Comparison of ENCODE assay signal across 22 mouse cellular contexts in the genomic region with DNA sequence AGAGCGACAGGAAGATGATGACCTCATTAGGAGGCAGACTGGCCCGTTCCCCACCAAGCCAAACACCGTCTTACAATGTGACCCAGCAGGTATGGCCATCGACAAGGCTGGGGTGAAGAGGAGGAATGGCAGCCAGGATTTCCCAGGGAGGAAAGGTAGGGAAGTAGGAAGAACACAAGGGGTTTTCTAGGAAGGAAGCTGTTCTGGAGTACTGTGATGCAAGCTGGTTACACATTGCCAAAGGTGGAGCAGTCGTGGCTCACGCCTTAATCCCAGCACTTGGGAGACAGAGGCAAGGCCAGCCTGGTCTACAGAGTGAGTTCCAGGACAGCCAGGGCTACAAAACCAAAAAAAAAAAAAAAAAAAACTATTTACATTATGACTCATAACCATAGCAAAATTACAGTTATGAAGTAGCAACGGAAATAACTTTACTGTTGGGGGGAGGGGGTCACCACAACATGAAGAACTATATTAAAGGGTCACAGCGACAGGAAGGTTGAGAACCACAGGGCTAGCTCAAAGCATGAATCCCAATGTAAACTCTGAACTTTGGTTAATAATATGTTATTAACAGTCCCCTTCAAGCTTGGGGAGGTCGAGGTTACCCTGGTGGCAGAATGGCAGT.
DNase-seq lines count a peak whose midpoint lies in the region; ATAC-seq and TF ChIP-seq lines count a peak whose summit lies in the region.
"Had no signal": no experiment of that assay in that cellular context is flagged by ENCODE, and none has a peak within 500 bp of the region (broad histone marks: within the 10 kb centered on the region; RNA-seq: fewer than 3 reads in every experiment).

No protein-coding gene starts in this region.

- no peak overlapping the region for H3K27ac ChIP-seq in testis, adult 2 months (ENCODE audit: control insufficient read depth, insufficient read depth, low read depth, low read length)
- H3K27ac ChIP-seq in forebrain, embryonic 16.5 days (ENCODE audit: low read length): no peak overlapping the region
- H3K27ac ChIP-seq: forebrain, embryonic 15.5 days; heart, embryonic 10.5 days; intestine, embryonic 15.5 days; limb, embryonic 12.5 days; liver, embryonic 12.5 days; neural tube, embryonic 15.5 days had no signal

- H3K4me2 ChIP-seq in forebrain, embryonic 16.5 days (ENCODE audit: low read length): no peak overlapping the region
- H3K4me2 ChIP-seq: forebrain, embryonic 15.5 days; hindbrain, embryonic 14.5 days; intestine, embryonic 15.5 days; limb, embryonic 12.5 days; liver, embryonic 12.5 days; neural tube, embryonic 15.5 days had no signal

- ATAC-seq in CD4-positive, CD25-positive, alpha-beta regulatory T cell, adult 4 months: peak; percentile 85
- no peak for ATAC-seq in forebrain, embryonic 16.5 days
- ATAC-seq: forebrain, embryonic 15.5 days; intestine, embryonic 15.5 days; liver, embryonic 12.5 days; midbrain, embryonic 16.5 days had no signal

- no peak overlapping the region for H3K9ac ChIP-seq in forebrain, embryonic 16.5 days (replicated peaks; ENCODE audit: low read depth, low read length)
- H3K9ac ChIP-seq: forebrain, embryonic 15.5 days; hindbrain, embryonic 14.5 days; intestine, embryonic 15.5 days; limb, embryonic 12.5 days; liver, embryonic 12.5 days; neural tube, embryonic 15.5 days had no signal

- peak overlapping the region; percentile 42 for H3K4me3 ChIP-seq in testis, adult 2 months (ENCODE audit: control insufficient read depth, low read depth, low read length)
- no peak overlapping the region for H3K4me3 ChIP-seq in forebrain, embryonic 16.5 days (replicated peaks; ENCODE audit: low read length)
- H3K4me3 ChIP-seq: forebrain, embryonic 15.5 days; heart, embryonic 10.5 days; intestine, embryonic 15.5 days; limb, embryonic 12.5 days; liver, embryonic 12.5 days; neural tube, embryonic 15.5 days had no signal

- TF ChIP-seq POLR2A in testis, adult 2 months (IDR thresholded peaks at IDR 0.05; ENCODE audit: control insufficient read depth, low read depth, low read length): no peak

- no peak for DNase-seq in testis, postnatal 10 days (ENCODE audit: low spot score)
- peak; percentile 90 for DNase-seq in induced T-regulatory cell, adult 2 months (ENCODE audit: low read depth)
- no peak for DNase-seq in cerebellum, adult 8-10 months
- DNase-seq in gastrocnemius, postnatal 25 days: no peak
- DNase-seq: adrenal gland, postnatal 25 days; cerebellum, adult 9-10 months; heart, postnatal 4 days; kidney, postnatal 25 days; layer of hippocampus, postnatal 36 days; lung, adult 2 months; thymus, postnatal 25 days had no signal

- H3K9me3 ChIP-seq in forebrain, embryonic 16.5 days (ENCODE audit: control insufficient read depth, low read length): no peaks in the 10 kb centered on the region
- H3K9me3 ChIP-seq: forebrain, embryonic 15.5 days; heart, embryonic 10.5 days; intestine, embryonic 15.5 days; limb, embryonic 12.5 days; liver, embryonic 12.5 days; neural tube, embryonic 15.5 days had no signal

- TF ChIP-seq CTCF in testis, adult 2 months (IDR thresholded peaks at IDR 0.05; ENCODE audit: control insufficient read depth, insufficient read depth, insufficient replicate concordance, low read depth, low read length): no peak

- H3K4me1 ChIP-seq in testis, adult 2 months (ENCODE audit: control insufficient read depth, insufficient read depth, low read length): no peaks in the 10 kb centered on the region
- no peaks in the 10 kb centered on the region for H3K4me1 ChIP-seq in forebrain, embryonic 16.5 days (replicated peaks; ENCODE audit: control insufficient read depth, insufficient read depth, low read length)
- H3K4me1 ChIP-seq: forebrain, embryonic 15.5 days; limb, embryonic 12.5 days; neural tube, embryonic 15.5 days had no signal

- H3K27me3 ChIP-seq in testis, adult 2 months (ENCODE audit: control insufficient read depth, insufficient read depth, low read length): no peaks in the 10 kb centered on the region
- no peaks in the 10 kb centered on the region for H3K27me3 ChIP-seq in forebrain, embryonic 16.5 days (replicated peaks; ENCODE audit: control insufficient read depth, insufficient read depth, low read length)
- H3K27me3 ChIP-seq: forebrain, embryonic 15.5 days; intestine, embryonic 15.5 days; limb, embryonic 12.5 days; liver, embryonic 12.5 days; neural tube, embryonic 15.5 days had no signal

- no peaks in the 10 kb centered on the region for H3K36me3 ChIP-seq in testis, adult 2 months (ENCODE audit: control insufficient read depth, insufficient read depth, low read length)
- no peaks in the 10 kb centered on the region for H3K36me3 ChIP-seq in forebrain, embryonic 16.5 days (ENCODE audit: control insufficient read depth, insufficient read depth)
- H3K36me3 ChIP-seq: forebrain, embryonic 15.5 days; heart, embryonic 10.5 days; intestine, embryonic 15.5 days; limb, embryonic 12.5 days; liver, embryonic 12.5 days; neural tube, embryonic 15.5 days had no signal

- 86% methylated on average over 9 of the region's 9 CpGs for WGBS in forebrain, embryonic 16.5 days
